Mouse (Mus musculus): ENCODE data around the gene Sync.

Sync gene

GRCm38 (mm10) chr4:129299121-129299520, 11.7 kb downstream of the Sync start:
- in situ Hi-C loops (cut with MboI, MseI), result no loop called here

GRCm38 (mm10) chr4:129303401-129303800, 16.0 kb downstream of the Sync start:
- in situ Hi-C loops (cut with MboI, MseI), result no loop called here

GRCm38 (mm10) chr4:129303816-129304215, 16.4 kb downstream of the Sync start:
- in situ Hi-C loops (cut with MboI, MseI), result no loop called here

GRCm38 (mm10) chr4:129304306-129304705, 16.9 kb downstream of the Sync start:
- in situ Hi-C loops (cut with MboI, MseI), result no loop called here

- in situ Hi-C loops (cut with MboI, MseI), result no loop called here
Measured at GRCm38 (mm10) chr4:129307936-129308335, 20.5 kb downstream of the Sync start.

- in situ Hi-C loops (cut with MboI, MseI), result loop anchor here in 1 of 2 experiments (5.0 kb wide), 1 partner anchor 102 kb away; no protein-coding TSS in a partner anchor
Measured at GRCm38 (mm10) chr4:129313886-129314285, 26.5 kb downstream of the Sync start.

GRCm38 (mm10) chr4:129320876-129321275, 33.5 kb downstream of the Sync start:
- in situ Hi-C loops (cut with MboI, MseI), result no loop called here

- in situ Hi-C loops (cut with MboI, MseI), result no loop called here
Measured at GRCm38 (mm10) chr4:129322042-129322441, 34.6 kb downstream of the Sync start.

- in situ Hi-C loops (cut with MboI, MseI), result no loop called here
Measured at GRCm38 (mm10) chr4:129323491-129323890, 36.1 kb downstream of the Sync start.

GRCm38 (mm10) chr4:129324756-129325155, 37.3 kb downstream of the Sync start:
- in situ Hi-C loops (cut with MboI, MseI), result no loop called here

GRCm38 (mm10) chr4:129326191-129326590, 38.8 kb downstream of the Sync start:
- in situ Hi-C loops (cut with MboI, MseI), result no loop called here

GRCm38 (mm10) chr4:129332846-129333245, 45.4 kb downstream of the Sync start:
- in situ Hi-C loops (cut with MboI, MseI), result loop anchor here in 1 of 2 experiments (5.0 kb wide), 1 partner anchor 289 kb away; the partner anchor contains the start of gene Ccdc28b

- in situ Hi-C loops (cut with MboI, MseI), result loop anchor here in 1 of 2 experiments (5.0 kb wide), 1 partner anchor 288 kb away; the partner anchor contains the start of gene Ccdc28b
Measured at GRCm38 (mm10) chr4:129334677-129335215, 47.3 kb downstream of the Sync start.

GRCm38 (mm10) chr4:129335216-129336074, 48.0 kb downstream of the Sync start, which contains the start of the genes Rbbp4 and Zbtb8os:
Rbbp4 (minus strand) TSS chr4:129335370.
Zbtb8os (plus strand) TSS chr4:129335695.
- in situ Hi-C loops (cut with MboI, MseI), result no loop called here

- in situ Hi-C loops (cut with MboI, MseI), result no loop called here
Measured at GRCm38 (mm10) chr4:129336291-129336690, 48.9 kb downstream of the Sync start.

- in situ Hi-C loops (cut with MboI, MseI), result loop anchor here in 1 of 2 experiments (10.0 kb wide), 1 partner anchor 275 kb away; the partner anchor contains the start of genes Dcdc2b and Iqcc
Measured at GRCm38 (mm10) chr4:129339743-129340142, 52.3 kb downstream of the Sync start.

GRCm38 (mm10) chr4:129341888-129342287, 54.5 kb downstream of the Sync start:
- in situ Hi-C loops (cut with MboI, MseI), result loop anchor here in 1 of 2 experiments (10.0 kb wide), 1 partner anchor 273 kb away; the partner anchor contains the start of genes Dcdc2b and Iqcc

- in situ Hi-C loops (cut with MboI, MseI), result loop anchor here in 1 of 2 experiments (10.0 kb wide), 1 partner anchor 272 kb away; the partner anchor contains the start of genes Dcdc2b and Iqcc
Measured at GRCm38 (mm10) chr4:129342705-129343104, 55.3 kb downstream of the Sync start.

GRCm38 (mm10) chr4:129346481-129347154, 59.2 kb downstream of the Sync start:
- in situ Hi-C loops (cut with MboI, MseI), result loop anchor here in 1 of 2 experiments (10.0 kb wide), 1 partner anchor 268 kb away; the partner anchor contains the start of genes Dcdc2b and Iqcc

GRCm38 (mm10) chr4:129350644-129351043, 63.2 kb downstream of the Sync start:
- in situ Hi-C loops (cut with MboI, MseI), result loop anchor here (5.0 to 25.0 kb wide), 2 partner anchors 107 to 1562 kb away; partner anchors contain the start of gene Laptm5 (in 1 of the 2)

- in situ Hi-C loops (cut with MboI, MseI), result loop anchor here (5.0 to 25.0 kb wide), 2 partner anchors 106 to 1561 kb away; partner anchors contain the start of gene Laptm5 (in 1 of the 2)
Measured at GRCm38 (mm10) chr4:129351111-129351510, 63.7 kb downstream of the Sync start.
